Mouse (Mus musculus): Measurements from ENCODE around the gene Hfe.

DNA sequence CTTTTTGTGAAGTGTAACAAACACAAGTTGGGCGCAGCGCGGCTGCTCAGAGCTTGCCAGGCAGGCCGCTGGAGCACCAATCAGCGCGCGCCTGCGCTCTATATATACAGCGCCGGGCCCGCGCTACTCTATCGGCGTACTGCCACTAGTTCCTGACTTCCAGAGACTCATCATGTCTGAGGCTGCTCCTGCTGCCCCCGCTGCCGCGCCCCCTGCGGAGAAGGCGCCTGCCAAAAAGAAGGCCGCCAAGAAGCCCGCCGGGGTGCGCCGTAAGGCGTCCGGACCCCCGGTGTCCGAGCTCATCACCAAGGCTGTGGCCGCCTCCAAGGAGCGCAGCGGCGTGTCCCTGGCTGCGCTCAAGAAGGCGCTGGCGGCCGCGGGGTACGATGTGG is 28.0 kb upstream of the Hfe start, which contains the start of gene Hist1h1c:
- TF ChIP-seq POU5F1 (IDR thresholded peaks at IDR 0.05; ENCODE audit: borderline replicate concordance, low read length) (no peak), CTCF (conservative IDR thresholded peaks at IDR 0.05; ENCODE audit: low read length) (no peak), NANOG (IDR thresholded peaks at IDR 0.05; ENCODE audit: borderline replicate concordance, low read length) (no peak)
